Comparison of ENCODE assay signal across 7 mouse cellular contexts in the genomic region with DNA sequence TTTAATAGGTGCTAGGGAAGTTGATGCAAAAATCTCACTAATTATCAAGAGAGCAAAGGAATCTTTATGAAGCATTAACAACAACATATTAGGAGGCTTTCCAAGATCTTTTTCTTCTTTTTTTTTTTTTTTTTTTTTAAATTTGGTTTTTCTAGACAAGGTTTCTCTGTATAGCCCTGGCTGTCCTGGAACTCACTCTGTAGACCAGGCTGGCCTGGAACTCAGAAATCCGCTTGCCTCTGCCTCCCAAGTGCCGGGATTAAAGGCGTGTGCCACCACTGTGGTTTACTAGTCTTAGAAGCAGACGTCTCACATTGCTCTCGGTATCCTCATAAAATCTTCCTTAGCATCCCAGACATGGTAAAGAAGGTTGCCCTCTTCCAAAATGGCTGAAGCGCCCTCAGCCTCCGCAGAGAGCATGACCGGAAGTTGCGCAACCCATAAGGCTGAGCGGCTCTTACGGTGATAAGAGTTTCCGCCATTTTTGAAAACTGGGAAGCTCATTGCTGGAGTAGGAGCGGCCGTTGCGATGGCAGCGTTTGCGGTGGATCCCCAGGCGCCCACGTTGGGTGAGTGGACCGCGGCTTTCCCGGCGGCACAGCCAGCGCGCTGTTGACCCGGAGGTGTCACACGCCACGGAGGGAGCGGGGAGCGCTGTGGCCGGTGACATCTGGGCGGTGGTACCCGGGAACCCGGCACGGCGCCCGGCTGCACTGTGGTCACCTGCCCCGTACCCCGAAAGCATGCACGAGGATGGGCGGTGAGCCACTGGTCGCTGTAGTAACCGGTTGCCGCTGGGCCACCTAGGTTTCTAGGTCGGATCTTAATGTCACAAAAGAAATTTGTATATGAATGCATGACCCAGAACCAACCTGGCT. TPM values are rescaled to one million over a fixed set of nuclear protein-coding genes. Genes with fewer than 3 reads are reported as not detected.
DNase-seq lines count a peak whose midpoint lies in the region; ATAC-seq lines count a peak whose summit lies in the region.

No protein-coding gene starts in this region.

- H3K4me3 ChIP-seq in embryonic facial prominence, embryonic 11.5 days (ENCODE audit: low read depth, low read length) = peak overlapping the region; percentile 79
- peak overlapping the region; percentile 92 for H3K4me3 ChIP-seq in limb, embryonic 11.5 days (ENCODE audit: low read depth, low read length)
- peak overlapping the region; percentile 86 for H3K4me3 ChIP-seq in midbrain, embryonic 14.5 days (replicated peaks; ENCODE audit: low read depth, low read length)

- WGBS in embryonic facial prominence, embryonic 11.5 days = under 1% methylated on average over 45 of the region's 45 CpGs
- WGBS in limb, embryonic 11.5 days = under 1% methylated on average over 45 of the region's 45 CpGs
- under 1% methylated on average over 45 of the region's 45 CpGs for WGBS in midbrain, embryonic 14.5 days

- ATAC-seq in embryonic facial prominence, embryonic 11.5 days (replicated peaks; ENCODE audit: insufficient number of reproducible peaks, low FRiP score, low TSS enrichment, low read depth) = peak; percentile 94
- peak; percentile 97 for ATAC-seq in limb, embryonic 11.5 days (ENCODE audit: insufficient number of reproducible peaks, low FRiP score, low TSS enrichment, low read depth)
- peak; percentile 97 for ATAC-seq in midbrain, embryonic 14.5 days (ENCODE audit: low FRiP score, low TSS enrichment)

- no peaks in the 10 kb centered on the region for H3K4me1 ChIP-seq in embryonic facial prominence, embryonic 11.5 days (ENCODE audit: control insufficient read depth, insufficient read depth, low read length)
- H3K4me1 ChIP-seq in limb, embryonic 11.5 days (ENCODE audit: control insufficient read depth, insufficient read depth, low read length) = peaks cover 3% of the 10 kb centered on the region; the same call in 1 of the 2 replicates
- H3K4me1 ChIP-seq in midbrain, embryonic 14.5 days (ENCODE audit: control insufficient read depth, insufficient read depth, low read length) = peaks cover 10% of the 10 kb centered on the region

- peak overlapping the region; percentile 61 for H3K9ac ChIP-seq in embryonic facial prominence, embryonic 11.5 days (replicated peaks; ENCODE audit: low read length)
- H3K9ac ChIP-seq in limb, embryonic 11.5 days (ENCODE audit: low read length) = peak overlapping the region; percentile 81
- peak overlapping the region; percentile 61 for H3K9ac ChIP-seq in midbrain, embryonic 14.5 days (replicated peaks; ENCODE audit: low read length)

- no peaks in the 10 kb centered on the region for H3K9me3 ChIP-seq in embryonic facial prominence, embryonic 11.5 days (replicated peaks; ENCODE audit: control insufficient read depth, low read length)
- H3K9me3 ChIP-seq in limb, embryonic 11.5 days (ENCODE audit: control insufficient read depth, low read length) = no peaks in the 10 kb centered on the region
- no peaks in the 10 kb centered on the region for H3K9me3 ChIP-seq in midbrain, embryonic 14.5 days (ENCODE audit: control insufficient read depth, low read length)

- no peaks in the 10 kb centered on the region for H3K36me3 ChIP-seq in embryonic facial prominence, embryonic 11.5 days (replicated peaks; ENCODE audit: control insufficient read depth, insufficient read depth, low read depth, low read length)
- no peaks in the 10 kb centered on the region for H3K36me3 ChIP-seq in limb, embryonic 11.5 days (ENCODE audit: control insufficient read depth, insufficient read depth, low read length)
- peaks cover 9% of the 10 kb centered on the region for H3K36me3 ChIP-seq in midbrain, embryonic 14.5 days (ENCODE audit: control insufficient read depth, insufficient read depth, low read length)

- peak; percentile 93 for DNase-seq in adrenal gland, postnatal 14 days
- peak; percentile 93 for DNase-seq in embryonic facial prominence, embryonic 11.5 days (ENCODE audit: low spot score)
- peak; percentile 98 for DNase-seq in heart, adult 11 months
- peak; percentile 95 for DNase-seq in kidney, adult 18-20 months
- peak; percentile 93 for DNase-seq in limb, embryonic 11.5 days (ENCODE audit: low spot score)
- DNase-seq in midbrain, embryonic 14.5 days = peak; percentile 96
- DNase-seq in spleen, adult 18-20 months = peak; percentile 74 to 90

- H3K27ac ChIP-seq in embryonic facial prominence, embryonic 11.5 days (replicated peaks; ENCODE audit: low read depth, low read length) = peak overlapping the region; percentile 43; the same call in 1 of the 2 replicates
- H3K27ac ChIP-seq in limb, embryonic 11.5 days (replicated peaks; ENCODE audit: low read depth, low read length) = no peak overlapping the region
- peak overlapping the region; percentile 71 for H3K27ac ChIP-seq in midbrain, embryonic 14.5 days (replicated peaks; ENCODE audit: low read depth, low read length)

- no peaks in the 10 kb centered on the region for H3K27me3 ChIP-seq in embryonic facial prominence, embryonic 11.5 days (ENCODE audit: control insufficient read depth, insufficient read depth, low read length)
- no peaks in the 10 kb centered on the region for H3K27me3 ChIP-seq in limb, embryonic 11.5 days (ENCODE audit: control insufficient read depth, insufficient read depth, low read length)
- H3K27me3 ChIP-seq in midbrain, embryonic 14.5 days (ENCODE audit: control insufficient read depth, insufficient read depth, low read length) = no peaks in the 10 kb centered on the region

- H3K4me2 ChIP-seq in embryonic facial prominence, embryonic 11.5 days (ENCODE audit: low read depth, low read length) = peak overlapping the region; percentile 46
- H3K4me2 ChIP-seq in limb, embryonic 11.5 days (ENCODE audit: low read depth, severe bottlenecking) = peak overlapping the region; percentile 50
- peak overlapping the region; percentile 56 for H3K4me2 ChIP-seq in midbrain, embryonic 14.5 days (ENCODE audit: low read length)

RNA-seq across cellular contexts. Expression of a gene that starts 21.6 kb away (rescaled TPM):
- total RNA-seq in adrenal gland, postnatal 14 days (2021) = 18.6 and 22.9 TPM in 2 replicates
- 67.0 and 68.2 TPM in 2 replicates for polyA plus RNA-seq in embryonic facial prominence, embryonic 11.5 days (2014; fragmentation: Nextera tagmentation; extraction: Ambion mirVana)
- polyA plus RNA-seq in limb, embryonic 11.5 days (2014; fragmentation: Nextera tagmentation; extraction: Ambion mirVana) = 66.4 and 68.0 TPM in 2 replicates
- polyA plus RNA-seq in midbrain, embryonic 14.5 days (2014; fragmentation: Nextera tagmentation; extraction: Ambion mirVana) = 60.2 and 61.6 TPM in 2 replicates

RNA-seq across cellular contexts. Expression of a gene that starts 21.8 kb away (rescaled TPM):
- total RNA-seq in adrenal gland, postnatal 14 days (2021) = 10.9 and 11.8 TPM in 2 replicates
- polyA plus RNA-seq in embryonic facial prominence, embryonic 11.5 days (2014; fragmentation: Nextera tagmentation; extraction: Ambion mirVana) = 18.4 and 20.5 TPM in 2 replicates
- polyA plus RNA-seq in limb, embryonic 11.5 days (2014; fragmentation: Nextera tagmentation; extraction: Ambion mirVana) = 15.9 and 19.6 TPM in 2 replicates
- 17.5 and 20.0 TPM in 2 replicates for polyA plus RNA-seq in midbrain, embryonic 14.5 days (2014; fragmentation: Nextera tagmentation; extraction: Ambion mirVana)

RNA-seq across cellular contexts. Expression of a gene that starts 57.4 kb away (rescaled TPM):
- total RNA-seq in adrenal gland, postnatal 14 days (2021) = 134 and 138 TPM in 2 replicates
- polyA plus RNA-seq in embryonic facial prominence, embryonic 11.5 days (2014; fragmentation: Nextera tagmentation; extraction: Ambion mirVana) = 63.5 and 68.2 TPM in 2 replicates
- 54.4 and 61.4 TPM in 2 replicates for polyA plus RNA-seq in limb, embryonic 11.5 days (2014; fragmentation: Nextera tagmentation; extraction: Ambion mirVana)
- 82.3 and 94.7 TPM in 2 replicates for polyA plus RNA-seq in midbrain, embryonic 14.5 days (2014; fragmentation: Nextera tagmentation; extraction: Ambion mirVana)
